Mouse (Mus musculus): ENCODE measurements at regions not wholly inside any gene's neighbourhood (a gene's known extent, or its start where the extent isn't known, plus 50 kb on each side); places are given as distances from the start of the nearest gene placed in this dataset.

GRCm38 (mm10) chrX:99397344-99397743 lies 73.7 kb downstream of the Pja1 start:
- Histone ChIP-seq H3K4me1 (ENCODE audit: control insufficient read depth, insufficient read depth, low read length) (0 out of 2 replicates have a peak, but pooled peaks cover 3% of the 10 kb centered on the region), H3K4me2 (replicated peaks; ENCODE audit: low read depth, low read length) (no peak overlapping the region), H3K9ac (replicated peaks; ENCODE audit: low read depth, low read length) (no peak overlapping the region), H3K27ac (ENCODE audit: low read length) (peak overlapping the region; percentile 77), H3K36me3 (ENCODE audit: control insufficient read depth, insufficient read depth, low read length) (no peaks in the 10 kb centered on the region), H3K4me3 (ENCODE audit: low read depth, low read length) (no peak overlapping the region), H3K9me3 (ENCODE audit: control insufficient read depth, low read depth, low read length) (no peaks in the 10 kb centered on the region), H3K27me3 (ENCODE audit: control insufficient read depth, insufficient read depth, low read length) (no peaks in the 10 kb centered on the region)
- 30% methylated on average over 8 of the region's 8 CpGs for WGBS
- peak; percentile 65; the same call in 1 of the 2 replicates for ATAC-seq (ENCODE audit: insufficient number of reproducible peaks, insufficient read depth, low FRiP score, low read depth)

- H3K27me3 ChIP-seq (ENCODE audit: control insufficient read depth, insufficient read depth, low read length) = no peaks in the 10 kb centered on the region
- no peak overlapping the region for H3K27ac ChIP-seq (ENCODE audit: low read length)
- no peak for ATAC-seq (ENCODE audit: insufficient number of reproducible peaks, insufficient read depth, low FRiP score, low read depth)
- no peak overlapping the region for H3K4me2 ChIP-seq (replicated peaks; ENCODE audit: low read depth, low read length)
- 65% methylated on average over 6 of the region's 6 CpGs for WGBS
- no peaks in the 10 kb centered on the region for H3K9me3 ChIP-seq (ENCODE audit: control insufficient read depth, low read depth, low read length)
- H3K36me3 ChIP-seq (ENCODE audit: control insufficient read depth, insufficient read depth, low read length) = no peaks in the 10 kb centered on the region
- H3K4me3 ChIP-seq (ENCODE audit: low read depth, low read length) = no peak overlapping the region
- 0 out of 2 replicates have a peak, but pooled peaks cover 3% of the 10 kb centered on the region for H3K4me1 ChIP-seq (ENCODE audit: control insufficient read depth, insufficient read depth, low read length)
- no peak overlapping the region for H3K9ac ChIP-seq (replicated peaks; ENCODE audit: low read depth, low read length)
These were observed 74.9 kb downstream of the Pja1 start for GRCm38 (mm10) chrX:99396180-99396579.

- Histone ChIP-seq H3K4me3 (ENCODE audit: low read depth, low read length) (no peak overlapping the region), H3K4me2 (replicated peaks; ENCODE audit: low read depth, low read length) (no peak overlapping the region), H3K36me3 (ENCODE audit: control insufficient read depth, insufficient read depth, low read length) (no peaks in the 10 kb centered on the region), H3K4me1 (ENCODE audit: control insufficient read depth, insufficient read depth, low read length) (0 out of 2 replicates have a peak, but pooled peaks cover 3% of the 10 kb centered on the region), H3K9ac (replicated peaks; ENCODE audit: low read depth, low read length) (no peak overlapping the region), H3K27ac (ENCODE audit: low read length) (no peak overlapping the region), H3K9me3 (ENCODE audit: control insufficient read depth, low read depth, low read length) (no peaks in the 10 kb centered on the region), H3K27me3 (ENCODE audit: control insufficient read depth, insufficient read depth, low read length) (0 out of 2 replicates have a peak, but pooled peaks cover 3% of the 10 kb centered on the region)
- 93% methylated on average over 3 of the region's 3 CpGs for WGBS
- no peak for ATAC-seq (ENCODE audit: insufficient number of reproducible peaks, insufficient read depth, low FRiP score, low read depth)
These were observed 76.0 kb downstream of the Pja1 start for GRCm38 (mm10) chrX:99395067-99395466.

- Histone ChIP-seq H3K36me3 (ENCODE audit: control insufficient read depth, insufficient read depth, low read length) (no peaks in the 10 kb centered on the region), H3K27ac (ENCODE audit: low read length) (no peak overlapping the region), H3K9me3 (ENCODE audit: control insufficient read depth, low read depth, low read length) (no peaks in the 10 kb centered on the region), H3K4me3 (ENCODE audit: low read depth, low read length) (no peak overlapping the region), H3K4me2 (replicated peaks; ENCODE audit: low read depth, low read length) (no peak overlapping the region), H3K9ac (replicated peaks; ENCODE audit: low read depth, low read length) (no peak overlapping the region), H3K27me3 (ENCODE audit: control insufficient read depth, insufficient read depth, low read length) (0 out of 2 replicates have a peak, but pooled peaks cover 3% of the 10 kb centered on the region), H3K4me1 (ENCODE audit: control insufficient read depth, insufficient read depth, low read length) (no peaks in the 10 kb centered on the region)
- 70% methylated on average over 6 of the region's 6 CpGs for WGBS
- ATAC-seq (ENCODE audit: insufficient number of reproducible peaks, insufficient read depth, low FRiP score, low read depth) = no peak
These were observed 79.4 kb downstream of the Pja1 start for GRCm38 (mm10) chrX:99391628-99392027.

GRCm38 (mm10) chrX:99390462-99390838 lies 80.6 kb downstream of the Pja1 start:
- Histone ChIP-seq H3K36me3 (ENCODE audit: control insufficient read depth, insufficient read depth, low read length) (no peaks in the 10 kb centered on the region), H3K9me3 (ENCODE audit: control insufficient read depth, low read depth, low read length) (no peaks in the 10 kb centered on the region), H3K9ac (replicated peaks; ENCODE audit: low read depth, low read length) (no peak overlapping the region), H3K4me2 (replicated peaks; ENCODE audit: low read depth, low read length) (no peak overlapping the region), H3K27ac (ENCODE audit: low read length) (no peak overlapping the region), H3K27me3 (ENCODE audit: control insufficient read depth, insufficient read depth, low read length) (0 out of 2 replicates have a peak, but pooled peaks cover 3% of the 10 kb centered on the region), H3K4me3 (ENCODE audit: low read depth, low read length) (no peak overlapping the region), H3K4me1 (ENCODE audit: control insufficient read depth, insufficient read depth, low read length) (no peaks in the 10 kb centered on the region)
- WGBS = 74% methylated on average over 2 of the region's 2 CpGs
- ATAC-seq (ENCODE audit: insufficient number of reproducible peaks, insufficient read depth, low FRiP score, low read depth) = no peak

- 61% methylated on average over 12 of the region's 12 CpGs for WGBS
- Histone ChIP-seq H3K27ac (ENCODE audit: low read length) (no peak overlapping the region), H3K4me3 (ENCODE audit: low read depth, low read length) (no peak overlapping the region), H3K36me3 (ENCODE audit: control insufficient read depth, insufficient read depth, low read length) (no peaks in the 10 kb centered on the region), H3K4me2 (replicated peaks; ENCODE audit: low read depth, low read length) (no peak overlapping the region), H3K9ac (replicated peaks; ENCODE audit: low read depth, low read length) (no peak overlapping the region), H3K9me3 (ENCODE audit: control insufficient read depth, low read depth, low read length) (no peaks in the 10 kb centered on the region), H3K27me3 (ENCODE audit: control insufficient read depth, insufficient read depth, low read length) (0 out of 2 replicates have a peak, but pooled peaks cover 3% of the 10 kb centered on the region), H3K4me1 (ENCODE audit: control insufficient read depth, insufficient read depth, low read length) (no peaks in the 10 kb centered on the region)
- no peak for ATAC-seq (ENCODE audit: insufficient number of reproducible peaks, insufficient read depth, low FRiP score, low read depth)
These were observed 81.2 kb downstream of the Pja1 start for GRCm38 (mm10) chrX:99389778-99390461.

GRCm38 (mm10) chrX:99370711-99371110 lies 100.4 kb downstream of the Pja1 start:
- WGBS = 86% methylated on average over 5 of the region's 5 CpGs
- Histone ChIP-seq H3K4me3 (ENCODE audit: low read depth, low read length) (no peak overlapping the region), H3K4me2 (replicated peaks; ENCODE audit: low read depth, low read length) (no peak overlapping the region), H3K4me1 (ENCODE audit: control insufficient read depth, insufficient read depth, low read length) (no peaks in the 10 kb centered on the region), H3K27ac (ENCODE audit: low read length) (no peak overlapping the region), H3K27me3 (ENCODE audit: control insufficient read depth, insufficient read depth, low read length) (no peaks in the 10 kb centered on the region), H3K9ac (replicated peaks; ENCODE audit: low read depth, low read length) (no peak overlapping the region), H3K36me3 (ENCODE audit: control insufficient read depth, insufficient read depth, low read length) (no peaks in the 10 kb centered on the region), H3K9me3 (ENCODE audit: control insufficient read depth, low read depth, low read length) (no peaks in the 10 kb centered on the region)
- no peak for ATAC-seq (ENCODE audit: insufficient number of reproducible peaks, insufficient read depth, low FRiP score, low read depth)

- Histone ChIP-seq H3K4me3 (ENCODE audit: low read depth, low read length) (no peak overlapping the region), H3K9me3 (ENCODE audit: control insufficient read depth, low read depth, low read length) (no peaks in the 10 kb centered on the region), H3K27me3 (ENCODE audit: control insufficient read depth, insufficient read depth, low read length) (0 out of 2 replicates have a peak, but pooled peaks cover under 1% of the 10 kb centered on the region), H3K27ac (ENCODE audit: low read length) (no peak overlapping the region), H3K36me3 (ENCODE audit: control insufficient read depth, insufficient read depth, low read length) (no peaks in the 10 kb centered on the region), H3K9ac (replicated peaks; ENCODE audit: low read depth, low read length) (no peak overlapping the region), H3K4me2 (replicated peaks; ENCODE audit: low read depth, low read length) (no peak overlapping the region), H3K4me1 (ENCODE audit: control insufficient read depth, insufficient read depth, low read length) (no peaks in the 10 kb centered on the region)
- whole genome bisulfite sequencing = 72% methylated on average over 6 of the region's 6 CpGs
- no peak for ATAC-seq (ENCODE audit: insufficient number of reproducible peaks, insufficient read depth, low FRiP score, low read depth)
These were observed 101.7 kb downstream of the Pja1 start for GRCm38 (mm10) chrX:99369258-99369900.

Data from stomach, embryonic 14.5 days (tissue).